Mouse (Mus musculus): Measurements from ENCODE around the gene Armc3.

DNA sequence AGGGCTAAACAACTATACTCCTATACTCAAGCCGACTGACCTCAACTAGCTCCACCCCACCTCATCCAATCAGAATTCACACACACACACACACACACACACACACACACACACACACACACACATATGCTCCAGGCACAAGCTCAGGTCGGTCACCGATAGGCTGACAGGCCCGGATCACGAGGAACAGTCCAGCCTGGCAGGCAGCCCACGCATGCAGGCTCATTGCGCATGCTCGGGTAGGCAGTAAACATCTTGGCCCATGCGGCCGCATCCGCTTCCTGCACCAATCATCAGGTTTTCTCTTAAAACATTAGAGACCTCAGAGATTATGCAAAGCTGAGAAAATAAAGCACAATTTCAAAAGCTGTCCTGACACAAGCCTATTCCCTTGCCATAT, 50.5 kb downstream of the Armc3 start:
- TF ChIP-seq CTCF (IDR thresholded peaks at IDR 0.05; ENCODE audit: insufficient read depth, low read length) (no peak), POLR2A (IDR thresholded peaks at IDR 0.05; ENCODE audit: borderline replicate concordance, extremely low read depth, low read depth, low read length) (no peak)
